Mouse (Mus musculus) intestine, embryonic 14.5 days (tissue): ENCODE results near the gene Tbc1d9. TPM values are rescaled to one million over a fixed set of nuclear protein-coding genes. Genes with fewer than 3 reads are reported as not detected.

Experiments
- ATAC-seq: fragments of 200-750 bp; cut with Nextera tagmentation; replicated peaks from 2 replicates; pipeline ENCODE4 v1.8.0; 2017; ENCODE audit warnings: low read depth, moderate number of reproducible peaks, moderate TSS enrichment, moderate library complexity; ENCODE audit not compliant: low FRiP score, low TSS enrichment
- DNase-seq: peaks from one replicate; pipeline ENCODE4 v3.0.0-alpha.2; 2018; ENCODE audit warnings: low spot score
- H3K27ac ChIP-seq: fragments of 300-500 bp; sonication (generic); 2 replicates; pipeline ENCODE4 v1.5.1; 2014; ENCODE audit warnings: low read depth, mild to moderate bottlenecking, control low read depth
- H3K27me3 ChIP-seq: fragments of 300-500 bp; sonication (generic); replicated peaks from 2 replicates; pipeline ENCODE4 v1.6.1; 2014; ENCODE audit warnings: low read length, control low read depth; ENCODE audit not compliant: control insufficient read depth, insufficient read depth
- H3K36me3 ChIP-seq: fragments of 300-500 bp; sonication (generic); 2 replicates; pipeline ENCODE4 v1.6.1; 2014; ENCODE audit warnings: low read length, control low read depth; ENCODE audit not compliant: control insufficient read depth, insufficient read depth
- H3K4me1 ChIP-seq: fragments of 300-500 bp; sonication (generic); replicated peaks from 2 replicates; pipeline ENCODE4 v1.6.1; 2014; ENCODE audit warnings: low read length, control low read depth, mixed read lengths; ENCODE audit not compliant: control insufficient read depth, insufficient read depth
- H3K4me2 ChIP-seq: fragments of 300-500 bp; sonication (generic); 2 replicates; pipeline ENCODE4 v1.6.1; 2014; ENCODE audit warnings: low read length
- H3K4me3 ChIP-seq: fragments of 300-500 bp; sonication (generic); 2 replicates; pipeline ENCODE4 v1.5.1; 2014; ENCODE audit warnings: low read depth, low read length, control low read depth, mixed read lengths
- H3K9ac ChIP-seq: fragments of 300-500 bp; sonication (generic); 2 replicates; pipeline ENCODE4 v1.6.1; 2014; ENCODE audit warnings: mild to moderate bottlenecking, low read length
- H3K9me3 ChIP-seq: fragments of 300-500 bp; sonication (generic); 2 replicates; pipeline ENCODE4 v1.6.1; 2016; ENCODE audit warnings: low read length, control low read depth; ENCODE audit not compliant: control insufficient read depth
- WGBS: fragments of 180-500 bp; shearing (Covaris S2); extraction: QIAGEN DNeasy Blood & Tissue Kit; methylation state at CpG from one replicate; pipeline ENCODE4 v1.1.7; 2014; 5-methylcytosine and 5-hydroxymethylcytosine counted together
- polyA plus RNA-seq: library from polyadenylated mRNA; unstranded; fragments of >200 nt; fragmentation: Nextera tagmentation; extraction: Ambion mirVana; gene quantifications from 2 replicates; pipeline ENCODE4 v1.2.1, GENCODE M21; 2014

Tbc1d9 gene
- polyA plus RNA-seq, 1 experiment from 2014 or later, result 3.5 TPM

DNA sequence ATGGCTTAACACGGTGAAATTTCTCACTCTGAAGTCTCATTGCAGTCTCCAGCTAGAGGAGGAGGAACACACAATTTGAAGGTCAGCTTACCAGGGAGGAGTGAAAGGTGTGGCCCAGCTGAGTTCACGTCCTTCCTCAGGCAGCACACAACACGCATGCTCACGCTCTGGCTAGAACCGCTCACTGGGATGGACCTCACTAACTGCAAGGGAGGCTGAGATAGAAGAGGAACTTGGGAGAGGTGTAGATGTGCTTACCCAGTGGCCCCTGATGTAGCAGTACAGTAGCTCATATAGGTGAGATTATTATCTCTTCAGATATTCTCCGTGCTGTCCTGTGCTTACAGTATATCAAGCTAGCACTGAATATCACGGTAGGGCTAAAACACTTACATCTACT, 45.5 kb downstream of the Tbc1d9 start:
- H3K9me3 ChIP-seq, result no peaks in the 10 kb centered on the region
- ATAC-seq (no peak), DNase-seq (no peak)
- H3K4me1 ChIP-seq, result no peaks in the 10 kb centered on the region
- no peaks in the 10 kb centered on the region for H3K36me3 ChIP-seq
- no peaks in the 10 kb centered on the region for H3K27me3 ChIP-seq
- H3K4me3 ChIP-seq, result no peak overlapping the region
- WGBS, result 85% methylated on average over 7 of the region's 7 CpGs
- H3K27ac ChIP-seq, result no peak overlapping the region
- no peak overlapping the region for H3K9ac ChIP-seq
- H3K4me2 ChIP-seq, result no peak overlapping the region

- no peak for DNase-seq
- no peaks in the 10 kb centered on the region for H3K9me3 ChIP-seq
- no peaks in the 10 kb centered on the region for H3K27me3 ChIP-seq
- H3K9ac ChIP-seq, result no peak overlapping the region
- no peaks in the 10 kb centered on the region for H3K36me3 ChIP-seq
- no peak overlapping the region for H3K4me3 ChIP-seq
- ATAC-seq, result no peak
- WGBS, result 44% methylated on average over 5 of the region's 5 CpGs
- no peak overlapping the region for H3K4me2 ChIP-seq
- H3K27ac ChIP-seq, result no peak overlapping the region
- H3K4me1 ChIP-seq, result no peaks in the 10 kb centered on the region
These were observed 49.9 kb downstream of the Tbc1d9 start for GRCm38 (mm10) chr8:83215065-83215464.

DNA sequence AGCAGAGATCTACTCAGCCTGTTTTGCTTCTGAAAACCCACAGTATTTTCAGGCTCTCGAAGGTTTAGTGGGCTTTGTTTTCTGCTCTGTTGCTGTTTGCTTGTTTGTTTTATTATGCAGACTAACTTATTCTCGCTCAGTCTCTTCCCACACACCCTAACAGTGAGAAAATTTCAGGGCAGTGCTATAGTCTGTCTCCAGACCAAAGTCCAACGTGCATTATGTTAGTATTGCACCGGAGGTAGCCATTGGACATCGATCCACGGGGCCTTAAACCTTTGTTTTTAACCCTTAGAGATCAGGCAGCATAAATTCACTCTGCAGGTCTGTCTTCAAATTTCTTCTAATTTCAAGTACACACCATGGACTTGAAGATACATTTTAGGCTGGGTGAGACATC, 51.4 kb downstream of the Tbc1d9 start:
- H3K27me3 ChIP-seq, result no peaks in the 10 kb centered on the region
- no peak; the same call in 1 of the 2 replicates for ATAC-seq
- H3K9ac ChIP-seq, result no peak overlapping the region

DNA sequence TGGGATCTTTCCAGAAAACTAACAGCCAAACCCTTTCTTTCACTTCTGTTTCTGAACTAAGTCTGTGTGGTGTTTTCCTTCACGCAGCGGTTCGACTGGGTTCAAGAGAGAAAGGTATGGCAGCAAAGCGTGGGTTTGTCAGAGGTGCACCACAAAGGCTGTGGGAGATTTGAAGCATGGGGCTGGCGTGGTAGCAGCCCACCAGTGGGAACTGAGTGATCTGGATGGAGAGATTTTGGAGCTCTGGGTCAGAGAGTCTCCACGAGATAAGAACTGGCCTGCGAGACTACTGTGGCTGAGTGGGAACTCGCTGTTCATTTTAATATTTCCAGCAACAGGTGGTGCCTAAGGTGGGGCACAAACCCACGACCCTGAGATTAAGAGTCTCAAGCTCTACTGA, 52.0 kb downstream of the Tbc1d9 start:
- WGBS, result 90% methylated on average over 9 of the region's 9 CpGs
- no peak overlapping the region for H3K4me3 ChIP-seq
- ATAC-seq (no peak), DNase-seq (no peak)
- H3K9me3 ChIP-seq, result no peaks in the 10 kb centered on the region
- H3K36me3 ChIP-seq, result no peaks in the 10 kb centered on the region
- no peak overlapping the region for H3K9ac ChIP-seq
- no peaks in the 10 kb centered on the region for H3K4me1 ChIP-seq
- H3K27me3 ChIP-seq, result no peaks in the 10 kb centered on the region
- no peak overlapping the region for H3K27ac ChIP-seq
- no peak overlapping the region for H3K4me2 ChIP-seq

More for the DNA sequence above, 51.4 kb downstream of the Tbc1d9 start:
- Histone ChIP-seq H3K4me2 (0 out of 2 replicates have a peak overlapping the region, but pooled peaks have one; percentile 5), H3K27ac (no peak overlapping the region), H3K4me3 (no peak overlapping the region), H3K4me1 (no peaks in the 10 kb centered on the region), H3K36me3 (no peaks in the 10 kb centered on the region), H3K9me3 (no peaks in the 10 kb centered on the region)
- WGBS, result 72% methylated on average over 6 of the region's 6 CpGs
- no peak for DNase-seq

- no peak for ATAC-seq
- 94% methylated on average over 2 of the region's 2 CpGs for WGBS
These were observed 52.7 kb downstream of the Tbc1d9 start for GRCm38 (mm10) chr8:83217891-83218290.

DNA sequence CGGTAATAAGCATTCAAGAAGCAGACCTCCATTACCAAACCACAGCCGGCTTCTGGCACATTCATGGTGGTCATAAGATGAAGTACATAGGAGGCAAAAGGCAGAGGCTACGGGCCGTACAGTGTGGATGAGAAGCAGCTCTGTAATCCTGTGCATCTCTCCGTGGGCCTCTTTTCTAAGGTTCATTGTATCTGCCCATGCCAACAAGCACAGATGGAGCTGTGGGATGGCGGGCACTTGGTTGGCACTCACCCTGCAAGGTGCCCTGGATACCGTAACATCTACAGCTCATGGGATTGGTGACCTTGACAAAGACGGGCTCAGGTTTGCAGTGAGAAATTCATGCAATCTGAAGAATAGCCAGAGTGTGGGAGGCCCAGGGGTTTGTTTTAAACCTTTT, 54.2 kb downstream of the Tbc1d9 start:
- DNase-seq (no peak), ATAC-seq (no peak)
- Histone ChIP-seq H3K4me1 (no peaks in the 10 kb centered on the region), H3K9me3 (no peaks in the 10 kb centered on the region), H3K4me2 (no peak overlapping the region), H3K9ac (no peak overlapping the region), H3K4me3 (no peak overlapping the region), H3K36me3 (no peaks in the 10 kb centered on the region), H3K27me3 (no peaks in the 10 kb centered on the region), H3K27ac (no peak overlapping the region)
- WGBS, result 88% methylated on average over 8 of the region's 8 CpGs

More at GRCm38 (mm10) chr8:83217891-83218290, 52.7 kb downstream of the Tbc1d9 start:
- H3K27me3 ChIP-seq, result no peaks in the 10 kb centered on the region
- no peak overlapping the region for H3K4me3 ChIP-seq
- no peaks in the 10 kb centered on the region for H3K36me3 ChIP-seq
- no peak overlapping the region for H3K27ac ChIP-seq
- no peak overlapping the region for H3K4me2 ChIP-seq
- no peaks in the 10 kb centered on the region for H3K9me3 ChIP-seq
- H3K4me1 ChIP-seq, result no peaks in the 10 kb centered on the region
- no peak for DNase-seq
- no peak overlapping the region for H3K9ac ChIP-seq

DNA sequence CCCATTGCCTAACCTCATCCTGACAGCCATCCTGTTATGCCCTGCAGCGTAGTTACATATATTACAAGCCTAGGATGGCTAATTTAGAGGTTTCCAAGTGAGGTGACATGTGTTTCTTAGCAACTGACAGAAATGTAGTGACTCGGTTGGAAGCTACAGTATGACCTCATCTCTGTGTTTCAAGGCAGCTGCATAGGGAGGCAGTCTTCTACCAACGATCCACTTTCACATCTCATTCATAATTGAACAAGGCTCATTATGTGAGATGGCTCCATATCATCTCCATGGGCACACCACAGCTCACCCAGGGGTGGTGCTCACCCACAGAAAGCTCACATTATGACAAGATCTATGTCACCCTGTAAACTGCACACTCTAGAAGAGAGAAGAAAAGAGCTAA, 55.6 kb downstream of the Tbc1d9 start:
- no peaks in the 10 kb centered on the region for H3K4me1 ChIP-seq
- H3K27ac ChIP-seq, result no peak overlapping the region
- no peak for ATAC-seq
- no peak for DNase-seq
- no peak overlapping the region for H3K4me3 ChIP-seq
- H3K27me3 ChIP-seq, result no peaks in the 10 kb centered on the region
- H3K9ac ChIP-seq, result no peak overlapping the region
- no peaks in the 10 kb centered on the region for H3K9me3 ChIP-seq
- H3K36me3 ChIP-seq, result no peaks in the 10 kb centered on the region
- H3K4me2 ChIP-seq, result no peak overlapping the region
- 78% methylated on average over 3 of the region's 3 CpGs for WGBS

DNA sequence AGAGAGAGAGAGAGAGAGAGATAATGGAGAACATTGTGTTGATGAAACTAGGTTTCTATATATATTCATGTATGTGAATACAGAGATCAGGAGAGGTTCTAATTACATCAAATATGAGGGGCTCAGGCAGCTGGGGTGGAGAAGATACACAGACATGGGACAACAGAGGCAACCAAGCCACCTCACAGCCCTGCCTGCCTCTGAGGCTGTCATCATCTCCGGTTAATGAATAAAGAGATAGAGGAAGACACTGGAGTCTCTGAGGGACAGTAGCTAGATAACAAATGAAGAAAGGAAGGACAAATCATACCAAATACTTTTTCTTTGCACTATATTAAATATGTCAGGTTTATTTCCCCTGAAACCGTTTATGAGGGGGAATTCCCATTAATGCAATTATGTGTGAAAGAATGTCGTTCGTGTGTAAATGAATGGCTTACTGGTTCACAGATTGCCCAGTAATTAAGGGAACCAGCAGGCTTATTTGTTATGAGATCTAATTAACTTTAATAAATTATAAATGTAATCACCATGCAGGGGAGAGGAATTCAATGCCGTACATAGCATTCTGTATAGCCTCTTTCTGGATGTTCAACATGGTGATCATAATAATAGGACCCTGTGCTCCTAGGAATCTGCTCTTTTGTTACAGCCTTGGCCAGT, 59.7 kb downstream of the Tbc1d9 start:
- DNase-seq, result no peak
- Histone ChIP-seq H3K36me3 (no peaks in the 10 kb centered on the region), H3K4me3 (no peak overlapping the region), H3K9ac (no peak overlapping the region), H3K4me1 (no peaks in the 10 kb centered on the region), H3K4me2 (no peak overlapping the region), H3K27ac (no peak overlapping the region), H3K9me3 (no peaks in the 10 kb centered on the region), H3K27me3 (no peaks in the 10 kb centered on the region)
- WGBS, result 72% methylated on average over 5 of the region's 5 CpGs
- ATAC-seq, result no peak

DNA sequence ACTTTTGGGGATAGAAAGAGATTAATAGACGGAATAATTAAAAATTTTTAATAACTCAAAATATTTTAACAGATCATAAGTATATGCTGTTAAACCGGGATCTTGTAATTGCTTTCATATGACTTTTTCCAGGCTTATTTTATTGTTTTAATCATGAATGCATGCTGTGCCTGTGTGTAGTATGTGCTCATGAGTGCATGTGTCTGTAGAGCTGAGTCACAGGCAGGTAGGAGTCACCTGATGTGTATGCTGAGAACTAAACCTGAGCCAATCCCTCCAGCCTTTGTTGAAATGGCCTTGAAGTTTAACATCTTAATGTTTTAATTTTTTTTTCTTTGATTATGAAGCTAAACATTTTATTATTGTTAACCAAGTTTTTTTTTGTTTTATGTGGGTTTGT, 60.4 kb downstream of the Tbc1d9 start:
- WGBS, result 94% methylated on average over 2 of the region's 2 CpGs
- H3K4me2 ChIP-seq, result no peak overlapping the region
- H3K4me3 ChIP-seq, result no peak overlapping the region
- H3K9ac ChIP-seq, result no peak overlapping the region
- DNase-seq (no peak), ATAC-seq (no peak)
- no peaks in the 10 kb centered on the region for H3K27me3 ChIP-seq
- H3K9me3 ChIP-seq, result no peaks in the 10 kb centered on the region
- no peaks in the 10 kb centered on the region for H3K36me3 ChIP-seq
- H3K27ac ChIP-seq, result no peak overlapping the region
- no peaks in the 10 kb centered on the region for H3K4me1 ChIP-seq
